Mouse (Mus musculus) cortical plate, adult 2 months (tissue): Measurements from ENCODE around the gene Spata16.

Experiments
- CTCF ChIP-seq: fragments of 200-500 bp; IDR thresholded peaks from 2 replicates; pipeline ENCODE4 v1.5.1; 2011; ENCODE audit warnings: mild to moderate bottlenecking, control low read depth, low read length; ENCODE audit not compliant: insufficient read depth; ENCODE audit errors: extremely low read depth
- POLR2A ChIP-seq: fragments of 200-500 bp; IDR thresholded peaks from 2 replicates; pipeline ENCODE4 v1.6.1; 2011; ENCODE audit warnings: mild to moderate bottlenecking, low read length, control low read depth; ENCODE audit not compliant: insufficient read depth; ENCODE audit errors: extremely low read depth

DNA sequence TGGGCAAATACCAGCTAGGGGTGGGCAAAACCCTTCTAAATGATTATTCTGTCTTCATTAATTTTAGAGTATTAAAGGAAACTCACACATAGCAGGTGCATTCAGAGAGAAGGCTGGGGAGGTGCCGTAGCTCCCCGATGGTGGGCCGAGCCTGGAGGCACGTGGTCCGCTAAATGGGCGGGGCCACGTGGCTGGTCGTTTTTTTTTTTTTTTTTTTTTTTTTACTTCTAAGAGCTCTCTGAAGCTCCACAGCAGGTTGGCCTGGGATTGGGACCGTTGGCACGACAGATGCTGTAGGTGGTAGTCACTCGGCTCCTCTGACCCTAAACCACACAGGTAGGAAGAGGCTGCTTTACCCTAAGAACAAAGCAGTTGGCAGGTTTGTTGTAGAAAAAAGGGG, at the start of gene Spata16:
- TF ChIP-seq CTCF (no peak), POLR2A (no peak)
